Mouse (Mus musculus): ENCODE data around the gene Ccnj. TPM values are rescaled to one million over a fixed set of nuclear protein-coding genes. Genes with fewer than 3 reads are reported as not detected.
A peak's percentile ranks its signal among the peaks of the same experiment; 100 is the strongest.

Gene Ccnj
- polyA plus RNA-seq, 1 experiment from 2014 or later = 10.0 TPM

GRCm38 (mm10) chr19:40844731-40845130, 13.7 kb downstream of the Ccnj start:
- Histone ChIP-seq H3K4me3 (no peak overlapping the region), H3K27ac (replicated peaks) (no peak overlapping the region), H3K4me2 (no peak overlapping the region), H3K9me3 (no peaks in the 10 kb centered on the region), H3K9ac (no peak overlapping the region), H3K4me1 (no peaks in the 10 kb centered on the region), H3K27me3 (replicated peaks) (no peaks in the 10 kb centered on the region), H3K36me3 (peaks cover 87% of the 10 kb centered on the region)
- 88% methylated on average over 13 of the region's 13 CpGs for WGBS
- ATAC-seq (ENCODE audit: extremely low read depth, insufficient number of reproducible peaks, low FRiP score, low TSS enrichment) = no peak

GRCm38 (mm10) chr19:40849391-40849790, 18.3 kb downstream of the Ccnj start:
- Histone ChIP-seq H3K4me1 (no peaks in the 10 kb centered on the region), H3K4me3 (no peak overlapping the region), H3K9me3 (no peaks in the 10 kb centered on the region), H3K4me2 (no peak overlapping the region), H3K27ac (replicated peaks) (no peak overlapping the region), H3K27me3 (replicated peaks) (no peaks in the 10 kb centered on the region), H3K9ac (no peak overlapping the region), H3K36me3 (peaks cover 57% of the 10 kb centered on the region)
- no peak for ATAC-seq (ENCODE audit: extremely low read depth, insufficient number of reproducible peaks, low FRiP score, low TSS enrichment)
- WGBS = 84% methylated on average over 12 of the region's 12 CpGs

- 35% methylated on average over 4 of the region's 4 CpGs for WGBS
- no peak overlapping the region for H3K4me3 ChIP-seq
- H3K27me3 ChIP-seq (replicated peaks) = peaks cover 18% of the 10 kb centered on the region; the same call in 1 of the 2 replicates
- peaks cover 8% of the 10 kb centered on the region; the same call in 1 of the 2 replicates for H3K4me1 ChIP-seq
- H3K9ac ChIP-seq = no peak overlapping the region
- no peak for ATAC-seq (ENCODE audit: extremely low read depth, insufficient number of reproducible peaks, low FRiP score, low TSS enrichment)
- H3K9me3 ChIP-seq = no peaks in the 10 kb centered on the region
- no peak overlapping the region for H3K27ac ChIP-seq (replicated peaks)
- H3K36me3 ChIP-seq = no peaks in the 10 kb centered on the region
- no peak overlapping the region for H3K4me2 ChIP-seq
Observed at GRCm38 (mm10) chr19:40859555-40859954, 28.5 kb downstream of the Ccnj start.

- Histone ChIP-seq H3K36me3 (no peaks in the 10 kb centered on the region), H3K27me3 (replicated peaks) (peaks cover 60% of the 10 kb centered on the region), H3K27ac (replicated peaks) (no peak overlapping the region), H3K9me3 (no peaks in the 10 kb centered on the region), H3K9ac (no peak overlapping the region), H3K4me2 (no peak overlapping the region), H3K4me3 (no peak overlapping the region), H3K4me1 (0 out of 2 replicates have a peak, but pooled peaks cover 3% of the 10 kb centered on the region)
- no peak for ATAC-seq (ENCODE audit: extremely low read depth, insufficient number of reproducible peaks, low FRiP score, low TSS enrichment)
- WGBS = 23% methylated on average over 5 of the region's 5 CpGs
Observed at GRCm38 (mm10) chr19:40868284-40868683, 37.2 kb downstream of the Ccnj start.

- Histone ChIP-seq H3K27me3 (replicated peaks) (peaks cover 60% of the 10 kb centered on the region), H3K4me3 (no peak overlapping the region), H3K9me3 (no peaks in the 10 kb centered on the region), H3K9ac (no peak overlapping the region), H3K4me2 (no peak overlapping the region), H3K36me3 (no peaks in the 10 kb centered on the region), H3K4me1 (peaks cover 6% of the 10 kb centered on the region; the same call in 1 of the 2 replicates), H3K27ac (replicated peaks) (no peak overlapping the region)
- 84% methylated on average over 3 of the region's 3 CpGs for WGBS
- ATAC-seq (ENCODE audit: extremely low read depth, insufficient number of reproducible peaks, low FRiP score, low TSS enrichment) = no peak
Observed at GRCm38 (mm10) chr19:40869425-40870105, 38.5 kb downstream of the Ccnj start.

- Histone ChIP-seq H3K36me3 (no peaks in the 10 kb centered on the region), H3K4me3 (peak overlapping the region; percentile 62), H3K27me3 (replicated peaks) (peaks cover 67% of the 10 kb centered on the region), H3K4me1 (peaks cover 6% of the 10 kb centered on the region; the same call in 1 of the 2 replicates), H3K9ac (peak overlapping the region; percentile 75), H3K9me3 (no peaks in the 10 kb centered on the region), H3K27ac (replicated peaks) (peak overlapping the region; percentile 67), H3K4me2 (peak overlapping the region; percentile 81)
- 3% methylated on average over 51 of the region's 51 CpGs for WGBS
- ATAC-seq (ENCODE audit: extremely low read depth, insufficient number of reproducible peaks, low FRiP score, low TSS enrichment) = peak; percentile 63; the same call in 1 of the 2 replicates
Observed at GRCm38 (mm10) chr19:40872955-40873665, 42.0 kb downstream of the Ccnj start.

GRCm38 (mm10) chr19:40881700-40882099, 50.6 kb downstream of the Ccnj start:
- Histone ChIP-seq H3K27me3 (replicated peaks) (peaks cover 93% of the 10 kb centered on the region), H3K4me2 (no peak overlapping the region), H3K9ac (no peak overlapping the region), H3K4me3 (no peak overlapping the region), H3K4me1 (no peaks in the 10 kb centered on the region), H3K36me3 (no peaks in the 10 kb centered on the region), H3K27ac (replicated peaks) (no peak overlapping the region), H3K9me3 (no peaks in the 10 kb centered on the region)
- WGBS = 84% methylated on average over 4 of the region's 4 CpGs
- ATAC-seq (ENCODE audit: extremely low read depth, insufficient number of reproducible peaks, low FRiP score, low TSS enrichment) = no peak

- no peak overlapping the region for H3K9ac ChIP-seq
- no peaks in the 10 kb centered on the region for H3K4me1 ChIP-seq
- H3K27ac ChIP-seq (replicated peaks) = no peak overlapping the region
- peaks cover 80% of the 10 kb centered on the region for H3K27me3 ChIP-seq (replicated peaks)
- ATAC-seq (ENCODE audit: extremely low read depth, insufficient number of reproducible peaks, low FRiP score, low TSS enrichment) = no peak
- 67% methylated on average over 1 of the region's 1 CpGs for WGBS
- H3K4me2 ChIP-seq = no peak overlapping the region
- no peak overlapping the region for H3K4me3 ChIP-seq
- peaks cover 4% of the 10 kb centered on the region for H3K9me3 ChIP-seq
- no peaks in the 10 kb centered on the region for H3K36me3 ChIP-seq
Observed at GRCm38 (mm10) chr19:40888887-40889286, 57.8 kb downstream of the Ccnj start.

- H3K36me3 ChIP-seq = peaks cover 9% of the 10 kb centered on the region; the same call in 1 of the 2 replicates
- H3K4me3 ChIP-seq = peak overlapping the region; percentile 87
- H3K27ac ChIP-seq (replicated peaks) = peak overlapping the region; percentile 95
- H3K27me3 ChIP-seq (replicated peaks) = peaks cover 40% of the 10 kb centered on the region
- no peaks in the 10 kb centered on the region for H3K4me1 ChIP-seq
- H3K9ac ChIP-seq = peak overlapping the region; percentile 86
- peak overlapping the region; percentile 78 for H3K4me2 ChIP-seq
- WGBS = 41% methylated on average over 21 of the region's 21 CpGs
- no peak for ATAC-seq (ENCODE audit: extremely low read depth, insufficient number of reproducible peaks, low FRiP score, low TSS enrichment)
- peaks cover 6% of the 10 kb centered on the region for H3K9me3 ChIP-seq
Observed at GRCm38 (mm10) chr19:40894071-40894506, 63.0 kb downstream of the Ccnj start.

- Histone ChIP-seq H3K27ac (replicated peaks) (peak within 1 kb of the TSS; percentile 95), H3K4me2 (peak within 1 kb of the TSS; percentile 78), H3K9me3 (peaks cover 6% of the 10 kb centered on the region), H3K9ac (peak within 1 kb of the TSS; percentile 86), H3K4me1 (no peaks in the 10 kb centered on the region), H3K36me3 (peaks cover 13% of the 10 kb centered on the region; the same call in 1 of the 2 replicates), H3K4me3 (peak within 1 kb of the TSS; percentile 87), H3K27me3 (replicated peaks) (peaks cover 35% of the 10 kb centered on the region)
- peak; percentile 54 for ATAC-seq (ENCODE audit: extremely low read depth, insufficient number of reproducible peaks, low FRiP score, low TSS enrichment)
- WGBS = under 1% methylated on average over 89 of the region's 89 CpGs
Observed at GRCm38 (mm10) chr19:40894519-40895392, 63.7 kb downstream of the Ccnj start, which contains the start of gene Zfp518a. Gene Zfp518a, plus strand, starts transcription at chr19:40894705.

GRCm38 (mm10) chr19:40895393-40895703, 64.3 kb downstream of the Ccnj start:
- Histone ChIP-seq H3K36me3 (peaks cover 13% of the 10 kb centered on the region; the same call in 1 of the 2 replicates), H3K4me2 (peak overlapping the region; percentile 78), H3K27me3 (replicated peaks) (peaks cover 31% of the 10 kb centered on the region), H3K4me3 (peak overlapping the region; percentile 87), H3K27ac (replicated peaks) (peak overlapping the region; percentile 95), H3K4me1 (no peaks in the 10 kb centered on the region), H3K9ac (peak overlapping the region; percentile 86), H3K9me3 (peaks cover 6% of the 10 kb centered on the region)
- no peak for ATAC-seq (ENCODE audit: extremely low read depth, insufficient number of reproducible peaks, low FRiP score, low TSS enrichment)
- WGBS = 3% methylated on average over 6 of the region's 6 CpGs
